Mouse (Mus musculus) limb, embryonic 11.5 days (tissue): ENCODE measurements at regions not wholly inside any gene's neighbourhood (a gene's known extent, or its start where the extent isn't known, plus 50 kb on each side); places are given as distances from the start of the nearest gene placed in this dataset.

ENCODE experiments used
- ATAC-seq: fragments of 200-750 bp; cut with Nextera tagmentation; 2 replicates; pipeline ENCODE4 v1.8.0; 2017; ENCODE audit warnings: low read depth; ENCODE audit not compliant: insufficient number of reproducible peaks, low FRiP score, low TSS enrichment
- DNase-seq: peaks from one replicate; pipeline ENCODE4 v3.0.0-alpha.2; 2015; ENCODE audit warnings: low spot score
- H3K27ac ChIP-seq: fragments of 300-500 bp; sonication (generic); replicated peaks from 2 replicates; pipeline ENCODE4 v1.5.1; 2014; ENCODE audit warnings: low read depth, mild to moderate bottlenecking, low read length
- H3K27me3 ChIP-seq: fragments of 300-500 bp; sonication (generic); 2 replicates; pipeline ENCODE4 v1.6.1; 2014; ENCODE audit warnings: mild to moderate bottlenecking, low read length, mixed read lengths; ENCODE audit not compliant: control insufficient read depth, insufficient read depth
- H3K36me3 ChIP-seq: fragments of 300-500 bp; sonication (generic); 2 replicates; pipeline ENCODE4 v1.6.1; 2014; ENCODE audit warnings: mild to moderate bottlenecking, low read length, moderate library complexity, mixed read lengths; ENCODE audit not compliant: control insufficient read depth, insufficient read depth
- H3K4me1 ChIP-seq: fragments of 300-500 bp; sonication (generic); 2 replicates; pipeline ENCODE4 v1.6.1; 2014; ENCODE audit warnings: low read length, mixed read lengths; ENCODE audit not compliant: control insufficient read depth, insufficient read depth
- H3K4me2 ChIP-seq: fragments of 300-500 bp; sonication (generic); 2 replicates; pipeline ENCODE4 v1.6.1; 2014; ENCODE audit warnings: low read depth, mild to moderate bottlenecking, moderate library complexity; ENCODE audit not compliant: severe bottlenecking
- H3K4me3 ChIP-seq: fragments of 300-500 bp; sonication (generic); 2 replicates; pipeline ENCODE4 v1.5.1; 2014; ENCODE audit warnings: low read depth, low read length
- H3K9ac ChIP-seq: fragments of 300-500 bp; sonication (generic); 2 replicates; pipeline ENCODE4 v1.6.1; 2014; ENCODE audit warnings: mild to moderate bottlenecking, low read length
- H3K9me3 ChIP-seq: fragments of 300-500 bp; sonication (generic); 2 replicates; pipeline ENCODE4 v1.6.1; 2016; ENCODE audit warnings: low read length; ENCODE audit not compliant: control insufficient read depth
- WGBS: fragments of 180-500 bp; shearing (Covaris S2); extraction: QIAGEN DNeasy Blood & Tissue Kit; methylation state at CpG from one replicate; pipeline ENCODE4 v1.1.7; 2014; 5-methylcytosine and 5-hydroxymethylcytosine counted together

- Histone ChIP-seq H3K36me3 (no peaks in the 10 kb centered on the region), H3K9me3 (no peaks in the 10 kb centered on the region), H3K27ac (no peak overlapping the region), H3K27me3 (no peaks in the 10 kb centered on the region), H3K9ac (no peak overlapping the region), H3K4me2 (no peak overlapping the region), H3K4me3 (no peak overlapping the region), H3K4me1 (no peaks in the 10 kb centered on the region)
- DNase-seq (no peak), ATAC-seq (no peak)
Observed at GRCm38 (mm10) chr15:74333846-74334245, 302.3 kb downstream of the Mroh4 start.

- WGBS = 57% methylated on average over 3 of the region's 3 CpGs
- Histone ChIP-seq H3K27ac (no peak overlapping the region), H3K9me3 (no peaks in the 10 kb centered on the region), H3K4me2 (no peak overlapping the region), H3K27me3 (no peaks in the 10 kb centered on the region), H3K9ac (no peak overlapping the region), H3K4me1 (no peaks in the 10 kb centered on the region), H3K4me3 (no peak overlapping the region), H3K36me3 (no peaks in the 10 kb centered on the region)
- no peak for DNase-seq
- no peak for ATAC-seq
Observed at GRCm38 (mm10) chr15:74330131-74330530, 306.0 kb downstream of the Mroh4 start.

- H3K27ac ChIP-seq = no peak overlapping the region
- no peak overlapping the region for H3K4me2 ChIP-seq
- no peak for DNase-seq
- no peaks in the 10 kb centered on the region for H3K27me3 ChIP-seq
- no peak for ATAC-seq
- H3K9me3 ChIP-seq = no peaks in the 10 kb centered on the region
- no peaks in the 10 kb centered on the region for H3K36me3 ChIP-seq
- no peaks in the 10 kb centered on the region for H3K4me1 ChIP-seq
- 85% methylated on average over 14 of the region's 14 CpGs for WGBS
- no peak overlapping the region for H3K9ac ChIP-seq
- H3K4me3 ChIP-seq = no peak overlapping the region
Observed at GRCm38 (mm10) chr15:74329221-74329620, 306.9 kb downstream of the Mroh4 start.

GRCm38 (mm10) chr15:74326661-74327060 is 309.5 kb downstream of the Mroh4 start:
- Histone ChIP-seq H3K9ac (no peak overlapping the region), H3K27ac (no peak overlapping the region), H3K9me3 (no peaks in the 10 kb centered on the region), H3K4me3 (no peak overlapping the region), H3K4me2 (no peak overlapping the region), H3K27me3 (no peaks in the 10 kb centered on the region), H3K36me3 (no peaks in the 10 kb centered on the region), H3K4me1 (no peaks in the 10 kb centered on the region)
- ATAC-seq (no peak), DNase-seq (no peak)
- 61% methylated on average over 5 of the region's 5 CpGs for WGBS

- DNase-seq = no peak
- Histone ChIP-seq H3K4me3 (no peak overlapping the region), H3K9ac (no peak overlapping the region)
Observed at GRCm38 (mm10) chr15:74325543-74325942, 310.6 kb downstream of the Mroh4 start.

GRCm38 (mm10) chr15:74319407-74319806 is 316.7 kb downstream of the Mroh4 start:
- H3K27ac ChIP-seq = no peak overlapping the region
- no peaks in the 10 kb centered on the region for H3K9me3 ChIP-seq
- no peak for ATAC-seq
- H3K4me1 ChIP-seq = no peaks in the 10 kb centered on the region
- no peak overlapping the region for H3K4me2 ChIP-seq
- DNase-seq = no peak
- no peaks in the 10 kb centered on the region for H3K36me3 ChIP-seq
- no peak overlapping the region for H3K4me3 ChIP-seq
- no peak overlapping the region for H3K9ac ChIP-seq
- H3K27me3 ChIP-seq = no peaks in the 10 kb centered on the region
- WGBS = 70% methylated on average over 3 of the region's 3 CpGs

More at GRCm38 (mm10) chr15:74325543-74325942, 310.6 kb downstream of the Mroh4 start:
- 29% methylated on average over 9 of the region's 9 CpGs for WGBS
- Histone ChIP-seq H3K36me3 (no peaks in the 10 kb centered on the region), H3K4me2 (no peak overlapping the region), H3K27me3 (no peaks in the 10 kb centered on the region), H3K27ac (no peak overlapping the region), H3K9me3 (no peaks in the 10 kb centered on the region), H3K4me1 (no peaks in the 10 kb centered on the region)
- no peak for ATAC-seq

GRCm38 (mm10) chr15:74318422-74318841 is 317.7 kb downstream of the Mroh4 start:
- H3K9ac ChIP-seq = no peak overlapping the region
- 7% methylated on average over 3 of the region's 3 CpGs for WGBS
- DNase-seq = no peak

GRCm38 (mm10) chr15:74311082-74311481 is 325.1 kb downstream of the Mroh4 start:
- no peak overlapping the region for H3K9ac ChIP-seq
- no peak overlapping the region for H3K27ac ChIP-seq
- 65% methylated on average over 3 of the region's 3 CpGs for WGBS
- no peaks in the 10 kb centered on the region for H3K27me3 ChIP-seq
- H3K9me3 ChIP-seq = no peaks in the 10 kb centered on the region
- H3K4me2 ChIP-seq = no peak overlapping the region
- no peaks in the 10 kb centered on the region for H3K4me1 ChIP-seq
- H3K36me3 ChIP-seq = no peaks in the 10 kb centered on the region
- no peak overlapping the region for H3K4me3 ChIP-seq
- ATAC-seq (no peak), DNase-seq (no peak)

More at GRCm38 (mm10) chr15:74318422-74318841, 317.7 kb downstream of the Mroh4 start:
- no peak overlapping the region for H3K4me2 ChIP-seq
- no peak overlapping the region for H3K27ac ChIP-seq
- no peaks in the 10 kb centered on the region for H3K9me3 ChIP-seq
- H3K36me3 ChIP-seq = no peaks in the 10 kb centered on the region
- ATAC-seq = no peak
- H3K4me1 ChIP-seq = no peaks in the 10 kb centered on the region
- no peaks in the 10 kb centered on the region for H3K27me3 ChIP-seq
- H3K4me3 ChIP-seq = no peak overlapping the region

- Histone ChIP-seq H3K4me3 (no peak overlapping the region), H3K9me3 (no peaks in the 10 kb centered on the region), H3K27ac (no peak overlapping the region), H3K27me3 (no peaks in the 10 kb centered on the region), H3K36me3 (no peaks in the 10 kb centered on the region), H3K4me1 (no peaks in the 10 kb centered on the region), H3K9ac (no peak overlapping the region), H3K4me2 (no peak overlapping the region)
- 94% methylated on average over 5 of the region's 5 CpGs for WGBS
- no peak for ATAC-seq
- DNase-seq = no peak
Observed at GRCm38 (mm10) chr15:74306543-74306942, 329.6 kb downstream of the Mroh4 start.
